Mouse (Mus musculus) heart, postnatal 0 days (tissue): ENCODE measurements around the gene Plk2. TPM values are rescaled to one million over a fixed set of nuclear protein-coding genes. Genes with fewer than 3 reads are reported as not detected.
A peak's percentile ranks its signal among the peaks of the same experiment; 100 is the strongest.

Experiments used
- ATAC-seq: fragments of 200-750 bp; cut with Nextera tagmentation; 2 replicates; pipeline ENCODE4 v1.8.0; 2017; ENCODE audit warnings: low read depth, moderate number of reproducible peaks, moderate library complexity; ENCODE audit not compliant: insufficient read depth
- DNase-seq: peaks from one replicate; pipeline ENCODE4 v3.0.0-alpha.2; 2016; ENCODE audit warnings: low spot score
- H3K27ac ChIP-seq: fragments of 300-500 bp; sonication (generic); 2 replicates; pipeline ENCODE4 v1.5.1; 2014; ENCODE audit warnings: low read depth, mild to moderate bottlenecking
- H3K27me3 ChIP-seq: fragments of 300-500 bp; sonication (generic); 2 replicates; pipeline ENCODE4 v1.6.1; 2014; ENCODE audit warnings: low read length, mixed read lengths; ENCODE audit not compliant: control insufficient read depth, insufficient read depth
- H3K36me3 ChIP-seq: fragments of 300-500 bp; sonication (generic); replicated peaks from 2 replicates; pipeline ENCODE4 v1.6.1; 2014; ENCODE audit warnings: low read length, mixed read lengths; ENCODE audit not compliant: control insufficient read depth, insufficient read depth
- H3K4me1 ChIP-seq: fragments of 300-500 bp; sonication (generic); 2 replicates; pipeline ENCODE4 v1.6.1; 2014; ENCODE audit warnings: antibody characterized with exemption; ENCODE audit not compliant: control insufficient read depth, insufficient read depth
- H3K4me2 ChIP-seq: fragments of 300-500 bp; sonication (generic); 2 replicates; pipeline ENCODE4 v1.6.1; 2014; ENCODE audit warnings: low read depth, mild to moderate bottlenecking, low read length, moderate library complexity
- H3K4me3 ChIP-seq: fragments of 300-500 bp; sonication (generic); 2 replicates; pipeline ENCODE4 v1.5.1; 2014; ENCODE audit warnings: low read depth, low read length
- H3K9ac ChIP-seq: fragments of 300-500 bp; sonication (generic); replicated peaks from 2 replicates; pipeline ENCODE4 v1.6.1; 2014; ENCODE audit warnings: low read depth, low read length, mixed read lengths
- H3K9me3 ChIP-seq: fragments of 300-500 bp; sonication (generic); replicated peaks from 2 replicates; pipeline ENCODE4 v1.6.1; 2016; ENCODE audit warnings: low read length; ENCODE audit not compliant: control insufficient read depth
- CTCF ChIP-seq: IDR thresholded peaks from 2 replicates; pipeline ENCODE4 v1.5.1; 2016; ENCODE audit warnings: antibody characterized with exemption, control low read depth, low read depth
- EP300 ChIP-seq: IDR thresholded peaks from 2 replicates; pipeline ENCODE4 v1.6.1; 2016; ENCODE audit warnings: antibody characterized with exemption, low read depth
- WGBS: fragments of 180-500 bp; shearing (Covaris S2); extraction: QIAGEN DNeasy Blood & Tissue Kit; methylation state at CpG from one replicate; pipeline ENCODE4 v1.1.7; 2014; 5-methylcytosine and 5-hydroxymethylcytosine counted together
- polyA plus RNA-seq: library from polyadenylated mRNA; unstranded; fragments of >200 nt; fragmentation: Nextera tagmentation; extraction: Ambion mirVana; gene quantifications from 2 replicates; pipeline ENCODE4 v1.2.1, GENCODE M21; 2015
- total RNA-seq: library from RNA; depleted of rRNA; stranded (reverse); fragments of >200 nt; gene quantifications from 2 replicates; pipeline ENCODE4 v1.2.3, GENCODE M21; 2014; ENCODE audit warnings: low replicate concordance; rRNA removed

Plk2 gene
- 85.4 and 99.3 TPM in 2 replicates for total RNA-seq
- polyA plus RNA-seq, result 54.9 and 58.6 TPM in 2 replicates

DNA sequence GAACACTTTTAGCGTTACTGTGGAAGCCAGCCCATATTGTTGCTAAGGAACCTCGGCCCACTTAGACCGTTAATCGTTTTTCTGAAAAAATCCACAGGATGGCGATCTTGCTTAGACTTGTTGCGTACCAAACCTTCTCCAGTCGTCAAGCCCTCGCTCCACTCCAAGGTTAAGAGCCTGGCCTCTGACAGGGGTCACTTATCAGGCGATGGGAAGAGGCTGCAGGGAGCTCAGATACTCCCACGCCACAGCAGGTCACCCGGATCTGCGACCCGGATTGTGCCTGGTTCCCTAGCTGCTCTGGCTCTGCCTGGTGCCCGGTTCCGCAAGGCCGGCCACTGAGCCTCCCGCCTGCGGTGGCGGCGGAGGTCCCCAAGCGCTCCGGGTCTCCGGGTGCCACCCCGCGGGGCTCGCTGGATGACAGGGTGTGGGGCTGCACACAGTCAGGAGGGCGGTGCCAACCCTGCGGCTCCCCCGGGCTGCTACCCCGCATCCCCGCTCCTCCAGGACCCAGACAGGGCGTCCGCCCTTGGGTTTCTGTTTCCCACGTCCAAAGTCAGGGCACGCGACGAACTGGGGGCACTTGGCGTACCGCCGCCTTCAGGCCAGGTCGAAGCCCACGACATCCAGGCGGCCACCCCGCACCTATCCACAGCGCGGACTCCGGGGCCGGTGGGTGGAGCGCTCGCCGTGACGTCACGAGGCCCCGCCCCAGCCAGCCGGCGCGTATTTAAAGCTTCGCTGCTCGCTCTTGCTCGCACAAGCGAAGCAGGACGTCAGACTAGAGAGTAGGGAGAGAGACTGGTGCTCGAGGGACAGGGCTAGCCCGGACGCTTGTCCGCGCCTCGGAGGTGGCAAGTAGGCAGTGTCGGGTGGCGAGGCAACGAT, at the start of gene Plk2:
Gene Plk2, plus strand, starts transcription at position 756 of the 888 bp plus-strand sequence.
- WGBS, result under 1% methylated on average over 66 of the region's 71 CpGs
- peak; percentile 95 for ATAC-seq
- Histone ChIP-seq H3K27ac (peak within 1 kb of the TSS; percentile 96), H3K9ac (peak within 1 kb of the TSS; percentile 84), H3K4me1 (no peaks in the 10 kb centered on the region), H3K27me3 (no peaks in the 10 kb centered on the region), H3K9me3 (peaks cover 5% of the 10 kb centered on the region; the same call in 1 of the 2 replicates), H3K36me3 (peaks cover 26% of the 10 kb centered on the region), H3K4me2 (peak within 1 kb of the TSS; percentile 88), H3K4me3 (peak within 1 kb of the TSS; percentile 64)
- DNase-seq, result peak; percentile 97
- TF ChIP-seq CTCF (peak; percentile 75), EP300 (peak; percentile 71)

- Histone ChIP-seq H3K4me3 (no peak overlapping the region), H3K36me3 (no peaks in the 10 kb centered on the region), H3K4me1 (no peaks in the 10 kb centered on the region), H3K27me3 (no peaks in the 10 kb centered on the region), H3K4me2 (no peak overlapping the region), H3K9me3 (no peaks in the 10 kb centered on the region), H3K9ac (no peak overlapping the region), H3K27ac (no peak overlapping the region)
- ATAC-seq, result no peak
- TF ChIP-seq CTCF, result no peak
- TF ChIP-seq EP300, result no peak
- WGBS, result 48% methylated on average over 7 of the region's 7 CpGs
- no peak for DNase-seq
Measured at GRCm38 (mm10) chr13:110346707-110347106, 48.1 kb upstream of the Plk2 start.

DNA sequence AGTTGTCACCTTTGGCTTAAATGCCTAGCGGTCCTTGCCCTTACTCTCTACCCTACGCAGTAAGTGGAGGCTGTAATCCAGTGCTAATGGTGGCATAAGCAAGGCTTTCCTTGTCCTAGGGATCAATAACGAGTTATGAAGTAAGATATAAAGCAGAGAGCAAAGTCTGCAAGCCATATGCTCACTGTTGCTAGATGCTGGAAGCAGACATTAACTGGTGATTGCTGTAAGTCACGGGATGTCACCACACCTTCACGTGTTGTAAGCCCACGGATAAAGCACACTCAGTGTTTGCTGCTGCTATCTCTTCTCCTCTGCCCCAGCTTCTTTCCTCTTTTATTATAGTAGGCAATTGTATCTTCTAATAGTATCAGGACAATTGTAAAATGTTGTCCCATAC, 43.8 kb upstream of the Plk2 start:
- no peak for DNase-seq
- no peaks in the 10 kb centered on the region for H3K9me3 ChIP-seq
- no peak for ATAC-seq
- TF ChIP-seq CTCF (no peak), EP300 (no peak)
- H3K27ac ChIP-seq, result no peak overlapping the region
- WGBS, result 68% methylated on average over 6 of the region's 6 CpGs
- H3K27me3 ChIP-seq, result no peaks in the 10 kb centered on the region
- H3K4me1 ChIP-seq, result no peaks in the 10 kb centered on the region
- no peak overlapping the region for H3K4me2 ChIP-seq
- H3K4me3 ChIP-seq, result no peak overlapping the region
- no peaks in the 10 kb centered on the region for H3K36me3 ChIP-seq
- H3K9ac ChIP-seq, result no peak overlapping the region

DNA sequence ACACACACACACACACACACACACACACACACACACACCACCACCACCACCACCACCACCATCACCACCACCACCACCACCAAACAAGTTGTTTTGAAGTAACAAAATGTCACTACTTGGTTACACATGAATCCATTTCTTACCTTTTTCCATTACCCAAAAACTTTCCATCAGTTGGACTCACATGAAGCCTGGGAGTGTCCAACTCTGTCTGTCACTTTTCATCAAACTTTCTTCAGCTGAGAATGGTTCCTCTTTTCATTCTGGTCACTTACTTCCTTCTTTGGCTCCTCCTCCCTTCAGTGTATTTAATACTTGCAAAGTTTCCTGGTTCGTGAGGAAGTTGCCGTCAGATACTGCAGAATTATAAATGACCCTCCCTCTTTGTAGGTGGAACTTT, 37.9 kb upstream of the Plk2 start, which contains the start of gene Gapt:
Gene Gapt, minus strand, starts transcription at position 259 of the 400 bp plus-strand sequence.
- Histone ChIP-seq H3K36me3 (no peaks in the 10 kb centered on the region), H3K4me2 (no peak within 1 kb of the TSS), H3K27me3 (no peaks in the 10 kb centered on the region), H3K4me1 (no peaks in the 10 kb centered on the region), H3K9me3 (no peaks in the 10 kb centered on the region), H3K9ac (no peak within 1 kb of the TSS), H3K27ac (no peak within 1 kb of the TSS), H3K4me3 (no peak within 1 kb of the TSS)
- DNase-seq (no peak), ATAC-seq (no peak)
- no peak for TF ChIP-seq CTCF
- no peak for TF ChIP-seq EP300
- 69% methylated on average over 2 of the region's 2 CpGs for WGBS

- Histone ChIP-seq H3K9me3 (no peaks in the 10 kb centered on the region), H3K27me3 (no peaks in the 10 kb centered on the region), H3K4me1 (no peaks in the 10 kb centered on the region), H3K27ac (no peak overlapping the region), H3K4me2 (no peak overlapping the region), H3K4me3 (no peak overlapping the region), H3K36me3 (no peaks in the 10 kb centered on the region), H3K9ac (no peak overlapping the region)
- no peak for TF ChIP-seq CTCF
- TF ChIP-seq EP300, result no peak
- 78% methylated on average over 6 of the region's 6 CpGs for WGBS
- ATAC-seq (no peak), DNase-seq (no peak)
Measured at GRCm38 (mm10) chr13:110363722-110364121, 31.1 kb upstream of the Plk2 start.
